ENCODE assay signal across 26 mouse cellular contexts in the genomic region with DNA sequence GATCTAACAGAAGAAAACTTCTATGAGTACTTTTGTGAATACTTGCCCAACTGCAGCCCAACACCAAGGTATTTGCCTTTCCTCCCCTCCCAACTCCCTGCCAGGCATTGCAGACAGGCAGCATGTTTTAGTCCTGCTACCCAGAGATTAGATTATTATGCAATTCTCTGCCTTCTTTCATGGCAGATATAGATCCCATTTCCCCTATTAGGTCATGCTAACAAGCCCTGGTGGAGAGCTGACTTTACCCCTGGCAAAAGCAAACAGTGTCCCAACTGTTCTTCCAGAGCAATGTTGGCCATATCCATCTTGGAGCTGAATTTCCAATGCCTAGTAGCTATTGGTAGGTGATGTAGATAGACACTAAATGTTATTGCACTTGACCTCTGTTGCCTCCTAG. TPM values are rescaled to one million over a fixed set of nuclear protein-coding genes. Genes with fewer than 3 reads are reported as not detected.
"Had no signal": no experiment of that assay in that cellular context is flagged by ENCODE, and none has a peak within 500 bp of the region (broad histone marks: within the 10 kb centered on the region; RNA-seq: fewer than 3 reads in every experiment).

No protein-coding gene starts in this region.

- H3K36me3 ChIP-seq: heart, embryonic 10.5 days; heart, embryonic 12.5 days; hindbrain, embryonic 10.5 days; hindbrain, embryonic 12.5 days; intestine, embryonic 15.5 days; limb, embryonic 10.5 days; limb, embryonic 12.5 days had no signal

- H3K27ac ChIP-seq: gastrocnemius, adult 2 months; heart, embryonic 10.5 days; hindbrain, embryonic 10.5 days; hindbrain, embryonic 12.5 days; hindbrain, embryonic 14.5 days; intestine, embryonic 15.5 days; layer of hippocampus, adult 2 months; left cerebral cortex, adult 2 months; limb, embryonic 10.5 days; limb, embryonic 12.5 days; liver, embryonic 14.5 days had no signal

- H3K27me3 ChIP-seq: heart, embryonic 12.5 days; hindbrain, embryonic 12.5 days; intestine, embryonic 15.5 days; limb, embryonic 12.5 days had no signal

- H3K4me3 ChIP-seq: gastrocnemius, adult 2 months; heart, embryonic 10.5 days; heart, embryonic 12.5 days; hindbrain, embryonic 10.5 days; hindbrain, embryonic 12.5 days; intestine, embryonic 15.5 days; layer of hippocampus, adult 2 months; left cerebral cortex, adult 2 months; limb, embryonic 10.5 days; limb, embryonic 12.5 days had no signal

- H3K4me1 ChIP-seq: heart, embryonic 10.5 days; heart, embryonic 12.5 days; hindbrain, embryonic 10.5 days; hindbrain, embryonic 12.5 days; intestine, embryonic 15.5 days; limb, embryonic 10.5 days; limb, embryonic 12.5 days had no signal

- DNase-seq: gastrocnemius, adult 2 months; gastrocnemius, postnatal 10 days; gastrocnemius, postnatal 25 days; heart, adult 18-20 months; heart, postnatal 10 days; heart, postnatal 4 days; kidney, adult 18-20 months; kidney, adult 8-10 months; kidney, postnatal 10 days; kidney, postnatal 25 days; kidney, postnatal 4 days had no signal

- H3K4me2 ChIP-seq: heart, embryonic 12.5 days; hindbrain, embryonic 12.5 days; hindbrain, embryonic 14.5 days; intestine, embryonic 15.5 days; limb, embryonic 12.5 days had no signal

- ATAC-seq: hindbrain, embryonic 16.5 days; inflammation-experienced regulatory T-cells, adult 6 months; intestine, embryonic 15.5 days; intestine, postnatal 0 days had no signal

- H3K9me3 ChIP-seq: heart, embryonic 10.5 days; heart, embryonic 12.5 days; hindbrain, embryonic 10.5 days; hindbrain, embryonic 12.5 days; intestine, embryonic 15.5 days; limb, embryonic 10.5 days; limb, embryonic 12.5 days had no signal

- H3K9ac ChIP-seq: heart, embryonic 12.5 days; hindbrain, embryonic 12.5 days; hindbrain, embryonic 14.5 days; intestine, embryonic 15.5 days; limb, embryonic 12.5 days; liver, embryonic 14.5 days had no signal

RNA-seq across cellular contexts. Expression of gene Sdk1, which starts 48.3 kb away (rescaled TPM):
- total RNA-seq: granulocyte monocyte progenitor cell, adult 5-6 weeks had no signal
- polyA plus RNA-seq: inflammation-experienced regulatory T-cells, adult 6 months had no signal
